Mouse (Mus musculus) bone marrow, adult 2 months (tissue): Measurements from ENCODE around the gene Eif2ak3. TPM values are rescaled to one million over a fixed set of nuclear protein-coding genes. Genes with fewer than 3 reads are reported as not detected.
A peak's percentile ranks its signal among the peaks of the same experiment; 100 is the strongest.

Source experiments
- H3K27ac ChIP-seq: fragments of 200-500 bp; 2 replicates; pipeline ENCODE4 v1.5.1; 2012; ENCODE audit warnings: low read depth, mild to moderate bottlenecking, control low read depth, inconsistent platforms, low read length; ENCODE audit not compliant: control insufficient read depth, poor library complexity, insufficient read depth
- H3K4me1 ChIP-seq: fragments of 200-500 bp; 2 replicates; pipeline ENCODE4 v1.6.1; 2011; ENCODE audit warnings: low read length; ENCODE audit not compliant: control insufficient read depth, insufficient read depth
- H3K4me3 ChIP-seq: fragments of 200-500 bp; replicated peaks from 2 replicates; pipeline ENCODE3; 2011; ENCODE audit warnings: mild to moderate bottlenecking, low read depth, low read length, control low read depth; ENCODE audit not compliant: control insufficient read depth
- CTCF ChIP-seq: fragments of 200-500 bp; IDR thresholded peaks from 2 replicates; pipeline ENCODE4 v1.5.1; 2011; ENCODE audit warnings: low read length, control low read depth; ENCODE audit not compliant: control insufficient read depth, insufficient read depth
- POLR2A ChIP-seq: fragments of 200-500 bp; IDR thresholded peaks from 2 replicates; pipeline ENCODE4 v1.6.1; 2011; ENCODE audit warnings: low read depth, mild to moderate bottlenecking, control low read depth, low read length, borderline replicate concordance; ENCODE audit not compliant: control insufficient read depth
- WGBS: fragments of 180-500 bp; shearing (Covaris S2); methylation state at CpG from one replicate; pipeline ENCODE4 v1.1.7; 2018; 5-methylcytosine and 5-hydroxymethylcytosine counted together
- polyA plus RNA-seq: library from polyadenylated mRNA; stranded (reverse); fragments of >200 nt; gene quantifications from 2 replicates; pipeline ENCODE4 v1.2.4, GENCODE M21; 2011; ENCODE audit warnings: low replicate concordance; ENCODE audit not compliant: missing spikeins, insufficient read depth, insufficient read length

Eif2ak3 gene
- polyA plus RNA-seq = 10.9 and 12.4 TPM in 2 replicates

- peak within 1 kb of the TSS; percentile 91 for H3K4me3 ChIP-seq
- TF ChIP-seq POLR2A (peak; percentile 99), CTCF (peak; percentile 33; the same call in 1 of the 2 replicates)
- H3K4me1 ChIP-seq = no peaks in the 10 kb centered on the region; the same call in 1 of the 2 replicates
- H3K27ac ChIP-seq = peak within 1 kb of the TSS; percentile 98
- under 1% methylated on average over 63 of the region's 63 CpGs for WGBS
These were observed at the start of gene Eif2ak3 for GRCm38 (mm10) chr6:70844002-70844804. Eif2ak3 (plus strand) TSS chr6:70844515.

GRCm38 (mm10) chr6:70796940-70797339 lies 47.4 kb upstream of the Eif2ak3 start:
- WGBS = 63% methylated on average over 6 of the region's 6 CpGs
- no peak for TF ChIP-seq POLR2A
- TF ChIP-seq CTCF = no peak
- Histone ChIP-seq H3K4me1 (peaks cover 4% of the 10 kb centered on the region), H3K27ac (no peak overlapping the region), H3K4me3 (no peak overlapping the region)

GRCm38 (mm10) chr6:70797581-70798251 lies 46.6 kb upstream of the Eif2ak3 start:
- Histone ChIP-seq H3K4me1 (peaks cover 4% of the 10 kb centered on the region), H3K27ac (no peak overlapping the region), H3K4me3 (no peak overlapping the region)
- TF ChIP-seq POLR2A = no peak
- TF ChIP-seq CTCF = peak; percentile 98
- 7% methylated on average over 9 of the region's 9 CpGs for WGBS

GRCm38 (mm10) chr6:70804632-70805031 lies 39.7 kb upstream of the Eif2ak3 start:
- H3K4me3 ChIP-seq = no peak overlapping the region
- WGBS = 18% methylated on average over 3 of the region's 3 CpGs
- no peak for TF ChIP-seq POLR2A
- TF ChIP-seq CTCF = 0 out of 2 replicates have a peak, but pooled peaks have one; percentile 6
- H3K4me1 ChIP-seq = peaks cover 1% of the 10 kb centered on the region; the same call in 1 of the 2 replicates
- H3K27ac ChIP-seq = no peak overlapping the region

GRCm38 (mm10) chr6:70805267-70805666 lies 39.0 kb upstream of the Eif2ak3 start:
- H3K27ac ChIP-seq = no peak overlapping the region
- 6% methylated on average over 7 of the region's 7 CpGs for WGBS
- no peak overlapping the region for H3K4me3 ChIP-seq

GRCm38 (mm10) chr6:70805820-70806513 lies 38.3 kb upstream of the Eif2ak3 start:
- Histone ChIP-seq H3K27ac (no peak overlapping the region), H3K4me3 (no peak overlapping the region), H3K4me1 (peaks cover 1% of the 10 kb centered on the region; the same call in 1 of the 2 replicates)
- WGBS = 22% methylated on average over 13 of the region's 13 CpGs
- TF ChIP-seq CTCF (peak; percentile 20; the same call in 1 of the 2 replicates), POLR2A (no peak)

More at GRCm38 (mm10) chr6:70805267-70805666, 39.0 kb upstream of the Eif2ak3 start:
- H3K4me1 ChIP-seq = peaks cover 1% of the 10 kb centered on the region; the same call in 1 of the 2 replicates
- TF ChIP-seq CTCF = peak; percentile 59
- TF ChIP-seq POLR2A = no peak

- H3K4me1 ChIP-seq = peaks cover 1% of the 10 kb centered on the region; the same call in 1 of the 2 replicates
- TF ChIP-seq POLR2A = no peak
- no peak for TF ChIP-seq CTCF
These were observed 37.8 kb upstream of the Eif2ak3 start for GRCm38 (mm10) chr6:70806514-70806912.

More at GRCm38 (mm10) chr6:70806514-70806912, 37.8 kb upstream of the Eif2ak3 start:
- H3K4me3 ChIP-seq = no peak overlapping the region
- WGBS = 76% methylated on average over 1 of the region's 1 CpGs
- no peak overlapping the region for H3K27ac ChIP-seq
